Mouse (Mus musculus): ENCODE results near the gene Senp6. TPM values are rescaled to one million over a fixed set of nuclear protein-coding genes. Genes with fewer than 3 reads are reported as not detected.

The Senp6 gene
- polyA plus RNA-seq, 1 experiment, result 128 TPM

GRCm38 (mm10) chr9:80180771-80181170 lies 114.1 kb downstream of the Senp6 start:
- H3K27me3 ChIP-seq (ENCODE audit: control insufficient read depth, insufficient read depth, low read length, poor library complexity, severe bottlenecking), result no peaks in the 10 kb centered on the region
- TF ChIP-seq EP300 (IDR thresholded peaks at IDR 0.05; ENCODE audit: insufficient read depth, low read depth, low read length), result no peak
- TF ChIP-seq POLR2A (IDR thresholded peaks at IDR 0.05; ENCODE audit: insufficient read depth, low read length), result no peak
- no peak for TF ChIP-seq CTCF (IDR thresholded peaks at IDR 0.05; ENCODE audit: low read depth, low read length)
- no peak overlapping the region for H3K27ac ChIP-seq (ENCODE audit: insufficient read depth, low read length)
- no peak overlapping the region for H3K9ac ChIP-seq (ENCODE audit: low read depth, poor library complexity, severe bottlenecking)
- H3K36me3 ChIP-seq (ENCODE audit: control insufficient read depth, insufficient read depth, low read length, poor library complexity, severe bottlenecking), result no peaks in the 10 kb centered on the region
- no peak overlapping the region for H3K4me3 ChIP-seq (ENCODE audit: low read depth, low read length)
- no peaks in the 10 kb centered on the region for H3K4me1 ChIP-seq (ENCODE audit: control insufficient read depth, insufficient read depth, low read length)
- H3K9me3 ChIP-seq (replicated peaks; ENCODE audit: control insufficient read depth, insufficient read depth, low read length, poor library complexity, severe bottlenecking), result no peaks in the 10 kb centered on the region

GRCm38 (mm10) chr9:80181692-80182091 lies 115.0 kb downstream of the Senp6 start:
- H3K27ac ChIP-seq (ENCODE audit: insufficient read depth, low read length), result no peak overlapping the region
- no peaks in the 10 kb centered on the region for H3K27me3 ChIP-seq (ENCODE audit: control insufficient read depth, insufficient read depth, low read length, poor library complexity, severe bottlenecking)
- no peak overlapping the region for H3K9ac ChIP-seq (ENCODE audit: low read depth, poor library complexity, severe bottlenecking)
- H3K4me3 ChIP-seq (ENCODE audit: low read depth, low read length), result no peak overlapping the region
- H3K36me3 ChIP-seq (ENCODE audit: control insufficient read depth, insufficient read depth, low read length, poor library complexity, severe bottlenecking), result no peaks in the 10 kb centered on the region
- H3K4me1 ChIP-seq (ENCODE audit: control insufficient read depth, insufficient read depth, low read length), result no peaks in the 10 kb centered on the region
- no peaks in the 10 kb centered on the region for H3K9me3 ChIP-seq (replicated peaks; ENCODE audit: control insufficient read depth, insufficient read depth, low read length, poor library complexity, severe bottlenecking)
- TF ChIP-seq POLR2A (IDR thresholded peaks at IDR 0.05; ENCODE audit: insufficient read depth, low read length) (no peak), CTCF (IDR thresholded peaks at IDR 0.05; ENCODE audit: low read depth, low read length) (no peak), EP300 (IDR thresholded peaks at IDR 0.05; ENCODE audit: insufficient read depth, low read depth, low read length) (no peak)

GRCm38 (mm10) chr9:80184138-80184537 lies 117.4 kb downstream of the Senp6 start:
- TF ChIP-seq POLR2A (IDR thresholded peaks at IDR 0.05; ENCODE audit: insufficient read depth, low read length) (no peak), CTCF (IDR thresholded peaks at IDR 0.05; ENCODE audit: low read depth, low read length) (no peak), EP300 (IDR thresholded peaks at IDR 0.05; ENCODE audit: insufficient read depth, low read depth, low read length) (no peak)
- H3K27me3 ChIP-seq (ENCODE audit: control insufficient read depth, insufficient read depth, low read length, poor library complexity, severe bottlenecking), result no peaks in the 10 kb centered on the region
- H3K36me3 ChIP-seq (ENCODE audit: control insufficient read depth, insufficient read depth, low read length, poor library complexity, severe bottlenecking), result no peaks in the 10 kb centered on the region
- no peaks in the 10 kb centered on the region for H3K9me3 ChIP-seq (replicated peaks; ENCODE audit: control insufficient read depth, insufficient read depth, low read length, poor library complexity, severe bottlenecking)
- no peak overlapping the region for H3K27ac ChIP-seq (ENCODE audit: insufficient read depth, low read length)
- no peak overlapping the region for H3K4me3 ChIP-seq (ENCODE audit: low read depth, low read length)
- no peaks in the 10 kb centered on the region for H3K4me1 ChIP-seq (ENCODE audit: control insufficient read depth, insufficient read depth, low read length)
- no peak overlapping the region for H3K9ac ChIP-seq (ENCODE audit: low read depth, poor library complexity, severe bottlenecking)

GRCm38 (mm10) chr9:80185737-80186136 lies 119.0 kb downstream of the Senp6 start:
- Histone ChIP-seq H3K36me3 (ENCODE audit: control insufficient read depth, insufficient read depth, low read length, poor library complexity, severe bottlenecking) (no peaks in the 10 kb centered on the region), H3K9ac (ENCODE audit: low read depth, poor library complexity, severe bottlenecking) (no peak overlapping the region), H3K27me3 (ENCODE audit: control insufficient read depth, insufficient read depth, low read length, poor library complexity, severe bottlenecking) (no peaks in the 10 kb centered on the region), H3K4me3 (ENCODE audit: low read depth, low read length) (no peak overlapping the region), H3K4me1 (ENCODE audit: control insufficient read depth, insufficient read depth, low read length) (no peaks in the 10 kb centered on the region), H3K27ac (ENCODE audit: insufficient read depth, low read length) (no peak overlapping the region), H3K9me3 (replicated peaks; ENCODE audit: control insufficient read depth, insufficient read depth, low read length, poor library complexity, severe bottlenecking) (no peaks in the 10 kb centered on the region)
- TF ChIP-seq EP300 (IDR thresholded peaks at IDR 0.05; ENCODE audit: insufficient read depth, low read depth, low read length) (no peak), POLR2A (IDR thresholded peaks at IDR 0.05; ENCODE audit: insufficient read depth, low read length) (no peak), CTCF (IDR thresholded peaks at IDR 0.05; ENCODE audit: low read depth, low read length) (no peak)

GRCm38 (mm10) chr9:80186693-80187092 lies 120.0 kb downstream of the Senp6 start:
- no peaks in the 10 kb centered on the region for H3K36me3 ChIP-seq (ENCODE audit: control insufficient read depth, insufficient read depth, low read length, poor library complexity, severe bottlenecking)
- no peak overlapping the region for H3K4me3 ChIP-seq (ENCODE audit: low read depth, low read length)
- no peak overlapping the region for H3K27ac ChIP-seq (ENCODE audit: insufficient read depth, low read length)

GRCm38 (mm10) chr9:80188324-80188893 lies 121.7 kb downstream of the Senp6 start:
- H3K9ac ChIP-seq (ENCODE audit: low read depth, poor library complexity, severe bottlenecking), result no peak overlapping the region
- no peaks in the 10 kb centered on the region for H3K9me3 ChIP-seq (replicated peaks; ENCODE audit: control insufficient read depth, insufficient read depth, low read length, poor library complexity, severe bottlenecking)
- no peaks in the 10 kb centered on the region for H3K36me3 ChIP-seq (ENCODE audit: control insufficient read depth, insufficient read depth, low read length, poor library complexity, severe bottlenecking)
- no peak overlapping the region for H3K27ac ChIP-seq (ENCODE audit: insufficient read depth, low read length)
- no peaks in the 10 kb centered on the region for H3K4me1 ChIP-seq (ENCODE audit: control insufficient read depth, insufficient read depth, low read length)
- no peak for TF ChIP-seq EP300 (IDR thresholded peaks at IDR 0.05; ENCODE audit: insufficient read depth, low read depth, low read length)
- TF ChIP-seq POLR2A (IDR thresholded peaks at IDR 0.05; ENCODE audit: insufficient read depth, low read length), result no peak
- TF ChIP-seq CTCF (IDR thresholded peaks at IDR 0.05; ENCODE audit: low read depth, low read length), result no peak
- H3K4me3 ChIP-seq (ENCODE audit: low read depth, low read length), result no peak overlapping the region
- H3K27me3 ChIP-seq (ENCODE audit: control insufficient read depth, insufficient read depth, low read length, poor library complexity, severe bottlenecking), result no peaks in the 10 kb centered on the region

More at GRCm38 (mm10) chr9:80186693-80187092, 120.0 kb downstream of the Senp6 start:
- H3K9ac ChIP-seq (ENCODE audit: low read depth, poor library complexity, severe bottlenecking), result no peak overlapping the region
- H3K9me3 ChIP-seq (replicated peaks; ENCODE audit: control insufficient read depth, insufficient read depth, low read length, poor library complexity, severe bottlenecking), result no peaks in the 10 kb centered on the region
- H3K27me3 ChIP-seq (ENCODE audit: control insufficient read depth, insufficient read depth, low read length, poor library complexity, severe bottlenecking), result no peaks in the 10 kb centered on the region
- TF ChIP-seq POLR2A (IDR thresholded peaks at IDR 0.05; ENCODE audit: insufficient read depth, low read length) (no peak), CTCF (IDR thresholded peaks at IDR 0.05; ENCODE audit: low read depth, low read length) (no peak), EP300 (IDR thresholded peaks at IDR 0.05; ENCODE audit: insufficient read depth, low read depth, low read length) (no peak)
- H3K4me1 ChIP-seq (ENCODE audit: control insufficient read depth, insufficient read depth, low read length), result no peaks in the 10 kb centered on the region
